Mouse (Mus musculus): ENCODE measurements around the gene Rbms3. TPM values are rescaled to one million over a fixed set of nuclear protein-coding genes. Genes with fewer than 3 reads are reported as not detected.

The Rbms3 gene
- polyA plus RNA-seq, 1 experiment from 2014 or later = 8.2 TPM

GRCm38 (mm10) chr9:116639597-116640301 lies 990.0 kb downstream of the Rbms3 start:
- DNase-seq (ENCODE audit: extremely low spot score, low spot score) = no peak
- Histone ChIP-seq H3K4me1 (peaks cover 14% of the 10 kb centered on the region), H3K27me3 (ENCODE audit: poor library complexity, severe bottlenecking) (no peaks in the 10 kb centered on the region), H3K9me3 (0 out of 2 replicates have a peak, but pooled peaks cover 3% of the 10 kb centered on the region), H3K36me3 (replicated peaks) (no peaks in the 10 kb centered on the region), H3K4me3 (no peak overlapping the region), H3K27ac (peak overlapping the region; percentile 42; the same call in 1 of the 2 replicates)
- WGBS = 62% methylated on average over 8 of the region's 8 CpGs

GRCm38 (mm10) chr9:116633786-116634185 lies 995.9 kb downstream of the Rbms3 start:
- H3K27me3 ChIP-seq (ENCODE audit: poor library complexity, severe bottlenecking) = no peaks in the 10 kb centered on the region
- 88% methylated on average over 5 of the region's 5 CpGs for WGBS
- no peak for DNase-seq (ENCODE audit: extremely low spot score, low spot score)

GRCm38 (mm10) chr9:116633075-116633474 lies 996.6 kb downstream of the Rbms3 start:
- no peaks in the 10 kb centered on the region for H3K27me3 ChIP-seq (ENCODE audit: poor library complexity, severe bottlenecking)
- H3K4me3 ChIP-seq = no peak overlapping the region
- H3K9me3 ChIP-seq = peaks cover 5% of the 10 kb centered on the region; the same call in 1 of the 2 replicates
- no peak for DNase-seq (ENCODE audit: extremely low spot score, low spot score)
- WGBS = 86% methylated on average over 1 of the region's 1 CpGs
- H3K36me3 ChIP-seq (replicated peaks) = no peaks in the 10 kb centered on the region
- H3K4me1 ChIP-seq = no peaks in the 10 kb centered on the region
- H3K27ac ChIP-seq = no peak overlapping the region

More at GRCm38 (mm10) chr9:116633786-116634185, 995.9 kb downstream of the Rbms3 start:
- no peak overlapping the region for H3K27ac ChIP-seq
- no peak overlapping the region for H3K4me3 ChIP-seq
- peaks cover 5% of the 10 kb centered on the region; the same call in 1 of the 2 replicates for H3K9me3 ChIP-seq
- H3K36me3 ChIP-seq (replicated peaks) = no peaks in the 10 kb centered on the region
- no peaks in the 10 kb centered on the region for H3K4me1 ChIP-seq

GRCm38 (mm10) chr9:116631816-116632215 lies 997.9 kb downstream of the Rbms3 start:
- Histone ChIP-seq H3K27me3 (ENCODE audit: poor library complexity, severe bottlenecking) (no peaks in the 10 kb centered on the region), H3K9me3 (peaks cover 5% of the 10 kb centered on the region; the same call in 1 of the 2 replicates), H3K4me1 (no peaks in the 10 kb centered on the region), H3K27ac (no peak overlapping the region), H3K36me3 (replicated peaks) (no peaks in the 10 kb centered on the region), H3K4me3 (no peak overlapping the region)
- WGBS = 94% methylated on average over 1 of the region's 1 CpGs
- no peak for DNase-seq (ENCODE audit: extremely low spot score, low spot score)

GRCm38 (mm10) chr9:116630805-116631204 lies 998.9 kb downstream of the Rbms3 start:
- peaks cover 5% of the 10 kb centered on the region; the same call in 1 of the 2 replicates for H3K9me3 ChIP-seq
- H3K27ac ChIP-seq = no peak overlapping the region
- no peaks in the 10 kb centered on the region for H3K4me1 ChIP-seq
- no peaks in the 10 kb centered on the region for H3K36me3 ChIP-seq (replicated peaks)
- no peak overlapping the region for H3K4me3 ChIP-seq
- no peak for DNase-seq (ENCODE audit: extremely low spot score, low spot score)
- no peaks in the 10 kb centered on the region for H3K27me3 ChIP-seq (ENCODE audit: poor library complexity, severe bottlenecking)
- WGBS = 91% methylated on average over 10 of the region's 10 CpGs

GRCm38 (mm10) chr9:116620434-116620833 lies 1009.3 kb downstream of the Rbms3 start:
- no peaks in the 10 kb centered on the region for H3K27me3 ChIP-seq (ENCODE audit: poor library complexity, severe bottlenecking)
- no peak for DNase-seq (ENCODE audit: extremely low spot score, low spot score)
- H3K9me3 ChIP-seq = no peaks in the 10 kb centered on the region
- WGBS = 86% methylated on average over 5 of the region's 5 CpGs
- no peak overlapping the region for H3K27ac ChIP-seq
- no peak overlapping the region for H3K4me3 ChIP-seq
- no peaks in the 10 kb centered on the region for H3K36me3 ChIP-seq (replicated peaks)
- peaks cover 11% of the 10 kb centered on the region; the same call in 1 of the 2 replicates for H3K4me1 ChIP-seq

GRCm38 (mm10) chr9:116618886-116619285 lies 1010.8 kb downstream of the Rbms3 start:
- Histone ChIP-seq H3K4me3 (no peak overlapping the region), H3K4me1 (peaks cover 11% of the 10 kb centered on the region; the same call in 1 of the 2 replicates), H3K9me3 (no peaks in the 10 kb centered on the region), H3K27me3 (ENCODE audit: poor library complexity, severe bottlenecking) (no peaks in the 10 kb centered on the region), H3K36me3 (replicated peaks) (no peaks in the 10 kb centered on the region), H3K27ac (no peak overlapping the region)
- no peak for DNase-seq (ENCODE audit: extremely low spot score, low spot score)
- 96% methylated on average over 5 of the region's 5 CpGs for WGBS

- no peaks in the 10 kb centered on the region for H3K4me1 ChIP-seq
- H3K9me3 ChIP-seq = no peaks in the 10 kb centered on the region
- no peak overlapping the region for H3K4me3 ChIP-seq
- 91% methylated on average over 7 of the region's 7 CpGs for WGBS
- DNase-seq (ENCODE audit: extremely low spot score, low spot score) = no peak
- H3K36me3 ChIP-seq (replicated peaks) = no peaks in the 10 kb centered on the region
- no peak overlapping the region for H3K27ac ChIP-seq
- H3K27me3 ChIP-seq (ENCODE audit: poor library complexity, severe bottlenecking) = no peaks in the 10 kb centered on the region
Observed at GRCm38 (mm10) chr9:116613276-116613675, 1016.4 kb downstream of the Rbms3 start.

GRCm38 (mm10) chr9:116596046-116596445 lies 1033.7 kb downstream of the Rbms3 start:
- H3K27me3 ChIP-seq (ENCODE audit: poor library complexity, severe bottlenecking) = no peaks in the 10 kb centered on the region
- H3K27ac ChIP-seq = no peak overlapping the region
- WGBS = 97% methylated on average over 10 of the region's 10 CpGs
- DNase-seq (ENCODE audit: extremely low spot score, low spot score) = no peak
- no peaks in the 10 kb centered on the region for H3K9me3 ChIP-seq
- H3K4me1 ChIP-seq = no peaks in the 10 kb centered on the region
- H3K4me3 ChIP-seq = no peak overlapping the region
- H3K36me3 ChIP-seq (replicated peaks) = no peaks in the 10 kb centered on the region

GRCm38 (mm10) chr9:116592486-116592885 lies 1037.2 kb downstream of the Rbms3 start:
- 89% methylated on average over 4 of the region's 4 CpGs for WGBS
- no peaks in the 10 kb centered on the region for H3K36me3 ChIP-seq (replicated peaks)
- no peak overlapping the region for H3K27ac ChIP-seq
- H3K4me1 ChIP-seq = no peaks in the 10 kb centered on the region
- no peak for DNase-seq (ENCODE audit: extremely low spot score, low spot score)
- peaks cover 7% of the 10 kb centered on the region; the same call in 1 of the 2 replicates for H3K9me3 ChIP-seq
- no peaks in the 10 kb centered on the region for H3K27me3 ChIP-seq (ENCODE audit: poor library complexity, severe bottlenecking)
- no peak overlapping the region for H3K4me3 ChIP-seq

GRCm38 (mm10) chr9:116591071-116591470 lies 1038.6 kb downstream of the Rbms3 start:
- H3K27ac ChIP-seq = no peak overlapping the region
- WGBS = 95% methylated on average over 9 of the region's 9 CpGs

GRCm38 (mm10) chr9:116569680-116570079 lies 1060.0 kb downstream of the Rbms3 start:
- no peaks in the 10 kb centered on the region for H3K36me3 ChIP-seq (replicated peaks)
- H3K27ac ChIP-seq = no peak overlapping the region
- H3K9me3 ChIP-seq = no peaks in the 10 kb centered on the region
- no peak for DNase-seq (ENCODE audit: extremely low spot score, low spot score)
- WGBS = 81% methylated on average over 2 of the region's 2 CpGs
- no peaks in the 10 kb centered on the region for H3K27me3 ChIP-seq (ENCODE audit: poor library complexity, severe bottlenecking)
- no peak overlapping the region for H3K4me3 ChIP-seq
- no peaks in the 10 kb centered on the region for H3K4me1 ChIP-seq

More at GRCm38 (mm10) chr9:116591071-116591470, 1038.6 kb downstream of the Rbms3 start:
- Histone ChIP-seq H3K4me1 (no peaks in the 10 kb centered on the region), H3K36me3 (replicated peaks) (no peaks in the 10 kb centered on the region), H3K9me3 (peaks cover 7% of the 10 kb centered on the region; the same call in 1 of the 2 replicates), H3K4me3 (no peak overlapping the region), H3K27me3 (ENCODE audit: poor library complexity, severe bottlenecking) (no peaks in the 10 kb centered on the region)
- DNase-seq (ENCODE audit: extremely low spot score, low spot score) = no peak

GRCm38 (mm10) chr9:116566711-116567110 lies 1063.0 kb downstream of the Rbms3 start:
- H3K9me3 ChIP-seq = no peaks in the 10 kb centered on the region
- WGBS = 95% methylated on average over 7 of the region's 7 CpGs
- H3K4me3 ChIP-seq = no peak overlapping the region
- DNase-seq (ENCODE audit: extremely low spot score, low spot score) = no peak
- H3K36me3 ChIP-seq (replicated peaks) = no peaks in the 10 kb centered on the region
- H3K27ac ChIP-seq = no peak overlapping the region
- H3K4me1 ChIP-seq = no peaks in the 10 kb centered on the region
- no peaks in the 10 kb centered on the region for H3K27me3 ChIP-seq (ENCODE audit: poor library complexity, severe bottlenecking)

Data from forebrain, embryonic 10.5 days (tissue).